Mouse (Mus musculus): ENCODE measurements around the gene Celf5.

Gene Celf5

DNA sequence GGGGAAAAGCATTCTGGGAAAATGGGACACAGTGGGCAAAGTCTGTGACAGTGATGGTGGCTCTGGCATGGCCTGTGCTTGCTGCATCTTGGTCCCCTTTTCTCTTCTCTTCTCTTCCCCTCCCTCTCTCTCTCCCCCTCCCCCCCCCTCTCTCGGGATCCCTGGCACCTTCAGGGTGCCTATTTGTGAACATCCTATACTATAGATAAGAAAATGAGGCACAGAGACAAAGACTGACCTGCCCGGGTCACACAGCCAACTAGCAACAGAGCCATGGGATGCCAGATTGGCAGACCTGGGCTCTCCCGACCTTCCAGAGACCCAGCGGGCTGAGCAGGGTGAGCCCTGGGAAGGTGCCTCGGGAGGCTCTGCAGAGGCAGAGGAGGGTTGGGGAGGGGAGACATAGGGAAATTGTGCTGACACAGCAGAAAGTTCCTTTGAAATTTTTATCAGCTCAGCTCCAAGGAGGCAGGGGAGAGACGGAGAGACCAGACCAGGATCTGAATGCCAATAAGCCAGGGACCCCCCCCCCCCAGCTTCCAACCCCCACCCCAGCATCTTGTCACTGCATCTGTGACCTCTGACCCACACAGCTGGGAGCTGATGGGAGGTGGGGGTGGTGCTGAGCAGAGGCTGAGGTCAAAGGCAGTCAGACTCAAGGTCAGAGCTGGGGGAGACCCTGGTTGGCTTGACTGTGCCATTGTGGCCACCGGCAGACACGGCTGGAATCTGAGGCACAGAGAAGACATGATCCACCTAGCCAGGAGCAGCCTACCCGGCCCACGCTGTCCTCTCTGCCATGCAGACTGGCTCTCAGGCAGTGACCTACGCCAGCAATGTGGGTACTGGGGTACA is 64.1 kb downstream of the Celf5 start:
- ATAC-seq (ENCODE audit: insufficient number of reproducible peaks, low FRiP score, low TSS enrichment) = no peak

DNA sequence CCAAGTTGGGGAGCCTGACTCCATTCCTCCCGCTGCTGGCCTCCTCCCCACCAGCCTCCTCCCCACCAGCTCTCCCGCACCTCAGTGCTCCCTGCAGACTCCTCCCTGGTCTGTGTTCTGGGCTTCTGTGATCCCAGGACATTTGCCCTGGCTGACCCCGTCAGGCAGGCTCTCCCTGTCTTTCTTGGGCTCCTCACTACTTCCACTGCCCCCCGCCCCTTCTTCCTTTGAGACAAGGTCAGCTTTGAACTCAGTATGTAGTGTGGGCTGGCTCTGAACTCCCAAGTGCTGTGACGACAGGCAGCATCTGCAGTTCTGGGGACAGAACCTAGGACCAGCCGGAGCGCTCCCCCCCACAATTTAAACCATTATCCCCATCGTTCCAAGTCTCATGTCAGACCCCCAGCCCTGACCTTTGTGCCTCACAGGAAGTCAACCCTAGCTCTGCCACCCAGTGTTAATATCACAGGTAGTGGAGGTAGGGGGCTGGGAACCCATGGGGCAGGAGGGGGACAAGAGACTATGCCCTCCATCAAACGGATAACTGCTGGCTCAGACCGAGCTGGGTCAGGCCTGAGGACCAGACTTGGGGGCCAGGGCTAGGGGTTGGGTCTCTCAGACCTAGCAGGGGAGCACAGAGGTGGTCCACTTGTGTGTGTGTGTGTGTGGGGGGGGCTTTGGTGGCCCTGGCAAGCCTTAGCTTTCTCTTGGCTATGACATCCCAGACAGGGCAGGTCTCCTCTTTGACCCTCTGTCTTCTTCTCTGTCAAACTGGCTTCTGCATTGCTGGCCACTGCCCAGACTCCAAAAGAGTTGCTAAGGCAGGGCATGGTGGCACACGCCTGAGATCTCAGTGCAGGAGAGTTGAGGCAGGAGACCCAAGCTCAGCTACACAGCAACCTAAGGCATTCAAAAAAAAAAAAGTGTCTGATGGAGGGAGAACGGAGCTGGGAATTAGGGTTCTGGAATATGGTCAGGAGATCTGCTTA is 65.0 kb downstream of the Celf5 start:
- no peak for ATAC-seq (ENCODE audit: insufficient number of reproducible peaks, low FRiP score, low TSS enrichment)

GRCm38 (mm10) chr10:81416581-81417226 is 65.8 kb downstream of the Celf5 start:
- ATAC-seq (ENCODE audit: insufficient number of reproducible peaks, low FRiP score, low TSS enrichment) = peak; percentile 45; the same call in 1 of the 2 replicates

DNA sequence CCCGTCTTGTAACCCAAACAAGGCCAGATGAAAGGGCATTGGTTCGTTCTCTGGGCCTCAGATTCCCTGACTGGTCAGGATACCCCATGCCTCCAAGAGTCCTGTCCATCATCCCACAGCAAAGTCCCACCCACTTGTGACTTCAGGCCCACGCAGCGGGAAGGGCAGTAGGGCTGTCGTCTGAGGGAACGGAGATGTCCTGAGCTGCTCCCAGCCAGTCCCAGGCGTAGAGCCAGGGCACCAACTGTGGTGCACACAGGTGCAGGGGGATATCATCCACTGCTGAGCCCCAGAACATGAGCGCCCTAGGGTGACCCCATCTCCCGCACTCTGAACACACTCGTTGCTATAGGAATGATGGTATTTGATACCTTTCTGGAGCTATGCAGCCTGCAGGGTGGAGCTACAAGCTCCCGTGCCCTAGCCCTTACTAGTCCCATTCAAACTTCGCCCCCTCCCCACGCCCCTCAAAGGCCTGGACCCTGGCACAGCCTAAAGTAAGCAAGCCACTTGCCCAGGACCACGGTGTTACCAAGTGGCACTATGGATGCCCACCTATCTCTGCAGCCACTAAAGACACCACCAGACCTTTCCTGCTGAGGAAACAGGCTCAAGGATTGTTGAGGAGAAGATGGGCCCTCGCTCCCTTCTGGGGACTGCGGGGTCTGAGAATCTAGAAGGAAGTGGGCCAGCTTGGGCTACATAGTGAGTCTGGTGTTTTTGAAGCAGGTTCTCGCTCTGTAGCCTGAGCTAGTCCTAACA is 66.8 kb downstream of the Celf5 start:
- ATAC-seq (ENCODE audit: insufficient number of reproducible peaks, low FRiP score, low TSS enrichment) = no peak

- no peak for ATAC-seq (ENCODE audit: insufficient number of reproducible peaks, low FRiP score, low TSS enrichment)
Measured at GRCm38 (mm10) chr10:81415146-81415545, 67.4 kb downstream of the Celf5 start.

GRCm38 (mm10) chr10:81414682-81415081 is 67.8 kb downstream of the Celf5 start:
- no peak for ATAC-seq (ENCODE audit: insufficient number of reproducible peaks, low FRiP score, low TSS enrichment)

- ATAC-seq (ENCODE audit: insufficient number of reproducible peaks, low FRiP score, low TSS enrichment) = no peak
Measured at GRCm38 (mm10) chr10:81413310-81414261, 68.9 kb downstream of the Celf5 start.

DNA sequence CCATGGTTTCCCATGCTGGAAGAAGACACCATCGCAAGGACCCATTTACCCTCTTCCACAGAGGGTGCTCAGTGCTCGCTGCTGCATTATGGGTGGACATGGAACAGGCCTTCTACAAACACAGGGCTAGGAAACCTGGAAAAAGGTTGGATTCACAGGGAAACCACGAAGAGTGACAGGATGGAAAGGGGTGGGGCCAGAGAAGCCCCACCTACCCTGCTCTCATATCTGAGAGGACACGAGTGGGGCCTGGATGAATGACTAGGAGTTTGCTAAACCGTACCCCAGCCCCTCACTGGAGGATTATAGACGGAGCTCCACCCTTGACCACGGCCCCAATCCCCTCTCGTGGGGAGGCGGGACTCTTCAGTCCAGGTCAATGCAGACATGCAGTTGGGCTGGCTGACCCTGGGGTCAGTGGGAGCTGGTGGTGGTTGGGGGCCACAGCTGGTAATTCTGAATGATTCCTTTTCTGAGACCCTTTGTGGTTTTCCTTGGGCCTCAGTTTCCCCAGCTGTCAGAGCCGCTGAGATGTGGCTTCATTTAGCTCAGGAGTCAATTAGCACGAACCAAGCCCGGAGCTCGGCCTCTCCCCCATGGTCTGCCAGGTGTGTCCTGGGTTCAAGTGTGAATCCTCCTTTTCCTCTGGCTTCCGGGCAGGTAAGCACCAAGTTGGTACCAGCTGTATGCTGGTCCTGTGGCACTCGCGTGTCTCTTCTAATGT is 69.8 kb downstream of the Celf5 start:
- ATAC-seq (ENCODE audit: insufficient number of reproducible peaks, low FRiP score, low TSS enrichment) = no peak

- peak; percentile 7; the same call in 1 of the 2 replicates for ATAC-seq (ENCODE audit: insufficient number of reproducible peaks, low FRiP score, low TSS enrichment)
Measured at GRCm38 (mm10) chr10:81411471-81412400, 70.8 kb downstream of the Celf5 start.

DNA sequence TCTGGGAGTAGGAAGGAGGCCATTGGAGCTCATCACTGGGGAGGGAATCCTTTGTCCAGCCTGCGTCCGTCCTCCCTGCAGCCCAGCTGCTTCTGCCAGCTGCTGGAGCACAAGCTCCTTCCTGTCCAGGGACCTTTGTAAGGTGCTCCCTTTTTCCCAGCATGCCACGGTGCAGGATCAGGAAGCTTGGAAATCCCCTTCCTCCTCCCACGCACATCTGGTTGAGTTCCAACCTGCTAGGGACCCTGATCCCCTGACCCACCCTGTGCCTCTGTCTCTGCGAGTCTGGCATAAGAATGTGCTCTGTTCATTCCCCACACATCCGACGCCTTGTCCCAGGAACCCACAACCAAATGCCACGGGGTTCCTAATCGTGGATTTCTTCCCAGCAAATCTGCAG is 71.5 kb downstream of the Celf5 start:
- no peak for ATAC-seq (ENCODE audit: insufficient number of reproducible peaks, low FRiP score, low TSS enrichment)

DNA sequence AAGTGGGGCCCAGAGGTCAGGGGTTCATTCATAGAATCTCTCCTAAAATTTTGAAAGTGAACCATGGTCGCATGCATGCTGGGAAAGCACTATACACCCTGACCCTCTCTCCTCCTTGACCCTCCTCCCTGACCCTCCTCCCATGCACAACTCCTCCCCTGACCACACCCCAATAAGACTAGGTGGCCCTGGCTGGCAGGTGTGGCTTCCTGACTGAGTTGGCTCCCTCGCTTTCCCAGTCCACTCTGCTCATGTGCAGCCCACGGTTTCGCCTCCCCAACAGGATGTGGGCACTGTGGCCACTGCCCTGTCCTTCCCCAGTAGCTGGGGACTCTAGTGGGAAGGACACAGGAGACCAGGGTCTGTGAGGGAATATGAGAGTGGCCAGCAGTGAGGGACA is 72.2 kb downstream of the Celf5 start:
- ATAC-seq (ENCODE audit: insufficient number of reproducible peaks, low FRiP score, low TSS enrichment) = no peak

- no peak for ATAC-seq (ENCODE audit: insufficient number of reproducible peaks, low FRiP score, low TSS enrichment)
Measured at GRCm38 (mm10) chr10:81409330-81409729, 73.2 kb downstream of the Celf5 start.
